Mouse (Mus musculus): ENCODE data around the gene Stk24. TPM values are rescaled to one million over a fixed set of nuclear protein-coding genes. Genes with fewer than 3 reads are reported as not detected.

Stk24 gene
- polyA plus RNA-seq, 1 experiment, result 29.8 TPM

GRCm38 (mm10) chr14:121349291-121349690 lies 30.5 kb downstream of the Stk24 start:
- Histone ChIP-seq H3ac (ENCODE audit: control insufficient read depth, insufficient read length, low read depth) (no peak overlapping the region), H3K36me3 (ENCODE audit: control insufficient read depth, insufficient read depth) (peaks cover 11% of the 10 kb centered on the region), H3K79me3 (ENCODE audit: low read depth) (peaks cover 97% of the 10 kb centered on the region), H3K27me3 (ENCODE audit: control insufficient read depth, insufficient read depth, insufficient read length) (no peaks in the 10 kb centered on the region), H3K4me3 (ENCODE audit: insufficient read depth, poor library complexity, severe bottlenecking) (no peak overlapping the region), H3K79me2 (ENCODE audit: control insufficient read depth, insufficient read depth) (peaks cover 100% of the 10 kb centered on the region)
- no peak for TF ChIP-seq FOSL1 (IDR thresholded peaks at IDR 0.05; ENCODE audit: insufficient read depth, low read length, poor library complexity, severe bottlenecking)
- no peak for TF ChIP-seq MYOD1 (IDR thresholded peaks at IDR 0.05; ENCODE audit: control insufficient read depth, insufficient read length, low read depth)
- TF ChIP-seq CTCF (IDR thresholded peaks at IDR 0.05; ENCODE audit: control insufficient read depth, insufficient read depth, insufficient read length), result no peak

- H3K36me3 ChIP-seq (ENCODE audit: control insufficient read depth, insufficient read depth), result peaks cover 7% of the 10 kb centered on the region
- H3K4me3 ChIP-seq (ENCODE audit: insufficient read depth, poor library complexity, severe bottlenecking), result no peak overlapping the region
- TF ChIP-seq MYOG (IDR thresholded peaks at IDR 0.05; ENCODE audit: control insufficient read depth, extremely low read depth, insufficient read length) (no peak), USF1 (IDR thresholded peaks at IDR 0.05; ENCODE audit: low read depth) (no peak), CEBPB (IDR thresholded peaks at IDR 0.05; ENCODE audit: low read depth) (no peak), FOSL1 (IDR thresholded peaks at IDR 0.05; ENCODE audit: insufficient read depth, low read length, poor library complexity, severe bottlenecking) (no peak), CTCF (IDR thresholded peaks at IDR 0.05; ENCODE audit: control insufficient read depth, insufficient read depth, insufficient read length) (no peak), MAX (IDR thresholded peaks at IDR 0.05) (no peak), MYOD1 (IDR thresholded peaks at IDR 0.05; ENCODE audit: control insufficient read depth, insufficient read length, low read depth) (no peak)
- H3K79me2 ChIP-seq (ENCODE audit: control insufficient read depth, insufficient read depth), result peaks cover 100% of the 10 kb centered on the region
- peaks cover 97% of the 10 kb centered on the region for H3K79me3 ChIP-seq (ENCODE audit: low read depth)
- H3ac ChIP-seq (ENCODE audit: control insufficient read depth, insufficient read length, low read depth), result no peak overlapping the region
- H3K27me3 ChIP-seq (ENCODE audit: control insufficient read depth, insufficient read depth, insufficient read length), result no peaks in the 10 kb centered on the region
Observed at GRCm38 (mm10) chr14:121348256-121348655, 31.6 kb downstream of the Stk24 start.

GRCm38 (mm10) chr14:121347134-121347533 lies 32.7 kb downstream of the Stk24 start:
- Histone ChIP-seq H3K36me3 (ENCODE audit: control insufficient read depth, insufficient read depth) (peaks cover 4% of the 10 kb centered on the region), H3K79me3 (ENCODE audit: low read depth) (peaks cover 97% of the 10 kb centered on the region), H3K79me2 (ENCODE audit: control insufficient read depth, insufficient read depth) (peaks cover 100% of the 10 kb centered on the region), H3K27me3 (ENCODE audit: control insufficient read depth, insufficient read depth, insufficient read length) (no peaks in the 10 kb centered on the region), H3K4me3 (ENCODE audit: insufficient read depth, poor library complexity, severe bottlenecking) (no peak overlapping the region), H3ac (ENCODE audit: control insufficient read depth, insufficient read length, low read depth) (no peak overlapping the region)
- TF ChIP-seq MAX (IDR thresholded peaks at IDR 0.05) (no peak), CEBPB (IDR thresholded peaks at IDR 0.05; ENCODE audit: low read depth) (no peak), USF1 (IDR thresholded peaks at IDR 0.05; ENCODE audit: low read depth) (no peak), MYOG (IDR thresholded peaks at IDR 0.05; ENCODE audit: control insufficient read depth, extremely low read depth, insufficient read length) (no peak), MYOD1 (IDR thresholded peaks at IDR 0.05; ENCODE audit: control insufficient read depth, insufficient read length, low read depth) (no peak), FOSL1 (IDR thresholded peaks at IDR 0.05; ENCODE audit: insufficient read depth, low read length, poor library complexity, severe bottlenecking) (no peak), CTCF (IDR thresholded peaks at IDR 0.05; ENCODE audit: control insufficient read depth, insufficient read depth, insufficient read length) (no peak)

GRCm38 (mm10) chr14:121346654-121347053 lies 33.2 kb downstream of the Stk24 start:
- Histone ChIP-seq H3K27me3 (ENCODE audit: control insufficient read depth, insufficient read depth, insufficient read length) (no peaks in the 10 kb centered on the region), H3ac (ENCODE audit: control insufficient read depth, insufficient read length, low read depth) (no peak overlapping the region), H3K36me3 (ENCODE audit: control insufficient read depth, insufficient read depth) (peaks cover 4% of the 10 kb centered on the region), H3K79me3 (ENCODE audit: low read depth) (peaks cover 97% of the 10 kb centered on the region), H3K79me2 (ENCODE audit: control insufficient read depth, insufficient read depth) (peaks cover 100% of the 10 kb centered on the region), H3K4me3 (ENCODE audit: insufficient read depth, poor library complexity, severe bottlenecking) (no peak overlapping the region)
- TF ChIP-seq FOSL1 (IDR thresholded peaks at IDR 0.05; ENCODE audit: insufficient read depth, low read length, poor library complexity, severe bottlenecking) (no peak), CTCF (IDR thresholded peaks at IDR 0.05; ENCODE audit: control insufficient read depth, insufficient read depth, insufficient read length) (no peak), MYOD1 (IDR thresholded peaks at IDR 0.05; ENCODE audit: control insufficient read depth, insufficient read length, low read depth) (no peak)

- no peak overlapping the region for H3K4me3 ChIP-seq (ENCODE audit: insufficient read depth, poor library complexity, severe bottlenecking)
Observed at GRCm38 (mm10) chr14:121346053-121346452, 33.8 kb downstream of the Stk24 start.

GRCm38 (mm10) chr14:121344928-121345327 lies 34.9 kb downstream of the Stk24 start:
- TF ChIP-seq CEBPB (IDR thresholded peaks at IDR 0.05; ENCODE audit: low read depth), result no peak
- no peak for TF ChIP-seq MYOG (IDR thresholded peaks at IDR 0.05; ENCODE audit: control insufficient read depth, extremely low read depth, insufficient read length)
- TF ChIP-seq USF1 (IDR thresholded peaks at IDR 0.05; ENCODE audit: low read depth), result no peak
- TF ChIP-seq MAX (IDR thresholded peaks at IDR 0.05), result no peak
- H3K79me2 ChIP-seq (ENCODE audit: control insufficient read depth, insufficient read depth), result peaks cover 100% of the 10 kb centered on the region
- H3K36me3 ChIP-seq (ENCODE audit: control insufficient read depth, insufficient read depth), result peaks cover 4% of the 10 kb centered on the region
- no peak overlapping the region for H3ac ChIP-seq (ENCODE audit: control insufficient read depth, insufficient read length, low read depth)
- H3K4me3 ChIP-seq (ENCODE audit: insufficient read depth, poor library complexity, severe bottlenecking), result no peak overlapping the region
- peaks cover 98% of the 10 kb centered on the region for H3K79me3 ChIP-seq (ENCODE audit: low read depth)
- H3K27me3 ChIP-seq (ENCODE audit: control insufficient read depth, insufficient read depth, insufficient read length), result no peaks in the 10 kb centered on the region

More at GRCm38 (mm10) chr14:121346053-121346452, 33.8 kb downstream of the Stk24 start:
- H3K36me3 ChIP-seq (ENCODE audit: control insufficient read depth, insufficient read depth), result peaks cover 4% of the 10 kb centered on the region
- H3K79me2 ChIP-seq (ENCODE audit: control insufficient read depth, insufficient read depth), result peaks cover 100% of the 10 kb centered on the region
- no peaks in the 10 kb centered on the region for H3K27me3 ChIP-seq (ENCODE audit: control insufficient read depth, insufficient read depth, insufficient read length)
- no peak for TF ChIP-seq USF1 (IDR thresholded peaks at IDR 0.05; ENCODE audit: low read depth)
- no peak for TF ChIP-seq CEBPB (IDR thresholded peaks at IDR 0.05; ENCODE audit: low read depth)
- TF ChIP-seq MYOG (IDR thresholded peaks at IDR 0.05; ENCODE audit: control insufficient read depth, extremely low read depth, insufficient read length), result no peak
- TF ChIP-seq MYOD1 (IDR thresholded peaks at IDR 0.05; ENCODE audit: control insufficient read depth, insufficient read length, low read depth), result no peak
- no peak for TF ChIP-seq FOSL1 (IDR thresholded peaks at IDR 0.05; ENCODE audit: insufficient read depth, low read length, poor library complexity, severe bottlenecking)
- no peak for TF ChIP-seq MAX (IDR thresholded peaks at IDR 0.05)
- no peak for TF ChIP-seq CTCF (IDR thresholded peaks at IDR 0.05; ENCODE audit: control insufficient read depth, insufficient read depth, insufficient read length)
- H3K79me3 ChIP-seq (ENCODE audit: low read depth), result peaks cover 97% of the 10 kb centered on the region
- no peak overlapping the region for H3ac ChIP-seq (ENCODE audit: control insufficient read depth, insufficient read length, low read depth)

All from C2C12 (cell line).